Mouse (Mus musculus) ES-Bruce4 (cell line): ENCODE data around the gene Olfr453. TPM values are rescaled to one million over a fixed set of nuclear protein-coding genes. Genes with fewer than 3 reads are reported as not detected.

ENCODE experiments used
- H3K27ac ChIP-seq: 2 replicates; pipeline ENCODE4 v1.5.1; 2012; ENCODE audit warnings: low read length, inconsistent platforms; ENCODE audit not compliant: insufficient read depth
- H3K27me3 ChIP-seq: 2 replicates; pipeline ENCODE4 v1.6.1; 2012; ENCODE audit warnings: mild to moderate bottlenecking, low read length, inconsistent platforms; ENCODE audit not compliant: control insufficient read depth, poor library complexity, insufficient read depth, severe bottlenecking
- H3K36me3 ChIP-seq: 2 replicates; pipeline ENCODE4 v1.6.1; 2012; ENCODE audit warnings: inconsistent platforms, mild to moderate bottlenecking, low read length, moderate library complexity; ENCODE audit not compliant: control insufficient read depth, poor library complexity, insufficient read depth, severe bottlenecking
- H3K4me1 ChIP-seq: one replicate; pipeline ENCODE4 v1.8.1; 2011; ENCODE audit warnings: low read length; ENCODE audit not compliant: control insufficient read depth, insufficient read depth
- H3K4me3 ChIP-seq: 2 replicates; pipeline ENCODE4 v1.5.1; 2011; ENCODE audit warnings: low read depth, mild to moderate bottlenecking, low read length
- H3K9ac ChIP-seq: 2 replicates; pipeline ENCODE4 v1.6.1; 2012; ENCODE audit warnings: low read depth, mild to moderate bottlenecking, inconsistent platforms; ENCODE audit not compliant: poor library complexity, severe bottlenecking
- H3K9me3 ChIP-seq: replicated peaks from 2 replicates; pipeline ENCODE4 v1.6.1; 2012; ENCODE audit warnings: mild to moderate bottlenecking, low read length, inconsistent platforms; ENCODE audit not compliant: control insufficient read depth, poor library complexity, insufficient read depth, severe bottlenecking
- CTCF ChIP-seq: IDR thresholded peaks from one replicate; pipeline ENCODE4 v1.8.1; 2011; ENCODE audit warnings: low read depth, low read length
- EP300 ChIP-seq: IDR thresholded peaks from 2 replicates; pipeline ENCODE4 v1.6.1; 2011; ENCODE audit warnings: low read depth, low read length; ENCODE audit not compliant: insufficient read depth
- POLR2A ChIP-seq: IDR thresholded peaks from one replicate; pipeline ENCODE4 v1.8.1; 2011; ENCODE audit warnings: low read length; ENCODE audit not compliant: insufficient read depth
- polyA plus RNA-seq: library from polyadenylated mRNA; stranded (reverse); fragments of >200 nt; gene quantifications from 2 replicates; pipeline ENCODE4 v1.2.4, GENCODE M21; 2011; ENCODE audit warnings: low read depth; ENCODE audit not compliant: missing spikeins, insufficient read depth, insufficient read length

Gene Olfr453
- polyA plus RNA-seq: not detected in 2 replicates

GRCm38 (mm10) chr6:42739071-42739470, at the start of gene Olfr453:
Gene Olfr453 (plus strand): TSS chr6:42739371.
- Histone ChIP-seq H3K9me3 (no peaks in the 10 kb centered on the region), H3K27me3 (no peaks in the 10 kb centered on the region)
- TF ChIP-seq EP300: no peak
- no peak for TF ChIP-seq POLR2A
- TF ChIP-seq CTCF: no peak

GRCm38 (mm10) chr6:42689761-42690160, 49.4 kb upstream of the Olfr453 start:
- Histone ChIP-seq H3K4me1 (no peaks in the 10 kb centered on the region), H3K36me3 (no peaks in the 10 kb centered on the region), H3K9ac (no peak overlapping the region), H3K27ac (no peak overlapping the region), H3K27me3 (no peaks in the 10 kb centered on the region), H3K4me3 (no peak overlapping the region), H3K9me3 (no peaks in the 10 kb centered on the region)
- TF ChIP-seq CTCF: no peak

More at GRCm38 (mm10) chr6:42739071-42739470, at the start of gene Olfr453:
- H3K9ac ChIP-seq: no peak within 1 kb of the TSS
- H3K27ac ChIP-seq: no peak within 1 kb of the TSS
- H3K4me1 ChIP-seq: no peaks in the 10 kb centered on the region
- no peaks in the 10 kb centered on the region for H3K36me3 ChIP-seq
- no peak within 1 kb of the TSS for H3K4me3 ChIP-seq

GRCm38 (mm10) chr6:42692154-42692516, 47.0 kb upstream of the Olfr453 start:
- no peak overlapping the region for H3K27ac ChIP-seq

GRCm38 (mm10) chr6:42692517-42693190, 46.5 kb upstream of the Olfr453 start:
- H3K27ac ChIP-seq: no peak overlapping the region
- H3K27me3 ChIP-seq: no peaks in the 10 kb centered on the region
- no peak for TF ChIP-seq CTCF
- TF ChIP-seq POLR2A: no peak
- no peak for TF ChIP-seq EP300
- H3K4me3 ChIP-seq: peak overlapping the region; percentile 75
- peak overlapping the region; percentile 75 for H3K9ac ChIP-seq
- H3K36me3 ChIP-seq: no peaks in the 10 kb centered on the region
- no peaks in the 10 kb centered on the region for H3K9me3 ChIP-seq
- H3K4me1 ChIP-seq: no peaks in the 10 kb centered on the region

More at GRCm38 (mm10) chr6:42692154-42692516, 47.0 kb upstream of the Olfr453 start:
- Histone ChIP-seq H3K27me3 (no peaks in the 10 kb centered on the region), H3K4me3 (peak overlapping the region; percentile 75), H3K4me1 (no peaks in the 10 kb centered on the region), H3K36me3 (no peaks in the 10 kb centered on the region), H3K9me3 (no peaks in the 10 kb centered on the region), H3K9ac (peak overlapping the region; percentile 75)
- TF ChIP-seq EP300: no peak
- TF ChIP-seq POLR2A: no peak
- no peak for TF ChIP-seq CTCF

- H3K4me1 ChIP-seq: no peaks in the 10 kb centered on the region
- H3K36me3 ChIP-seq: no peaks in the 10 kb centered on the region
- TF ChIP-seq POLR2A: no peak
- H3K9ac ChIP-seq: peak within 1 kb of the TSS; percentile 34
- H3K27me3 ChIP-seq: no peaks in the 10 kb centered on the region
- H3K27ac ChIP-seq: no peak within 1 kb of the TSS
- peak within 1 kb of the TSS; percentile 80 for H3K4me3 ChIP-seq
- H3K9me3 ChIP-seq: no peaks in the 10 kb centered on the region
Measured at GRCm38 (mm10) chr6:42709291-42710211, 29.6 kb upstream of the Olfr453 start, which contains the start of gene Tcaf1. Gene Tcaf1 (minus strand): TSS chr6:42710088.

- no peak overlapping the region for H3K4me3 ChIP-seq
- no peaks in the 10 kb centered on the region for H3K4me1 ChIP-seq
- no peaks in the 10 kb centered on the region for H3K9me3 ChIP-seq
- H3K36me3 ChIP-seq: no peaks in the 10 kb centered on the region
- H3K27ac ChIP-seq: no peak overlapping the region
- TF ChIP-seq CTCF (no peak), POLR2A (no peak), EP300 (no peak)
- H3K9ac ChIP-seq: no peak overlapping the region
- no peaks in the 10 kb centered on the region for H3K27me3 ChIP-seq
Measured at GRCm38 (mm10) chr6:42714668-42715067, 24.5 kb upstream of the Olfr453 start.
